Mouse (Mus musculus) heart, embryonic 14.5 days (tissue): ENCODE data around the gene Fkbp9. TPM values are rescaled to one million over a fixed set of nuclear protein-coding genes. Genes with fewer than 3 reads are reported as not detected.
"Not testable (repeated sequence)": the region's sequence is repeated elsewhere in the genome, so short reads cannot be mapped to it uniquely, and the experiment has no call there.

Experiments
- ATAC-seq: fragments of 200-750 bp; cut with Nextera tagmentation; 2 replicates; pipeline ENCODE4 v1.8.0; 2017; ENCODE audit warnings: low read depth, moderate TSS enrichment; ENCODE audit not compliant: insufficient number of reproducible peaks, insufficient read depth, low FRiP score
- H3K27ac ChIP-seq, 2 experiments: fragments of 200-500 bp in 1 of 2; fragments of 300-500 bp in 1 of 2; sonication (generic) in 1 of 2; replicated peaks in 1 of 2; 2 replicates each; pipeline ENCODE4 v1.5.1; 2012 to 2014; ENCODE audit warnings: low read depth in 2 of 2, low read length in 2 of 2, control low read depth in 1 of 2, mild to moderate bottlenecking in 1 of 2, mixed read lengths in 1 of 2; ENCODE audit not compliant: control insufficient read depth in 1 of 2, insufficient read depth in 1 of 2
- H3K27me3 ChIP-seq: fragments of 300-500 bp; sonication (generic); 2 replicates; pipeline ENCODE4 v1.6.1; 2014; ENCODE audit warnings: mild to moderate bottlenecking, low read length, control low read depth; ENCODE audit not compliant: control insufficient read depth, insufficient read depth
- H3K36me3 ChIP-seq: fragments of 300-500 bp; sonication (generic); 2 replicates; pipeline ENCODE4 v1.6.1; 2014; ENCODE audit warnings: mild to moderate bottlenecking, control low read depth, low read length, mixed read lengths; ENCODE audit not compliant: control insufficient read depth, insufficient read depth
- H3K4me1 ChIP-seq, 2 experiments: fragments of 200-500 bp in 1 of 2; fragments of 300-500 bp in 1 of 2; sonication (generic) in 1 of 2; 2 replicates each; pipeline ENCODE4 v1.6.1; 2012 to 2014; ENCODE audit warnings: low read length in 2 of 2, control low read depth in 1 of 2, mixed read lengths in 1 of 2; ENCODE audit not compliant: control insufficient read depth in 2 of 2, insufficient read depth in 2 of 2
- H3K4me2 ChIP-seq: fragments of 300-500 bp; sonication (generic); 2 replicates; pipeline ENCODE4 v1.6.1; 2014; ENCODE audit warnings: mild to moderate bottlenecking, low read length
- H3K4me3 ChIP-seq, 2 experiments: fragments of 200-500 bp in 1 of 2; fragments of 300-500 bp in 1 of 2; sonication (generic) in 1 of 2; 2 replicates each; pipeline ENCODE4 v1.5.1; 2012 to 2014; ENCODE audit warnings: low read length in 2 of 2, mild to moderate bottlenecking in 2 of 2, control low read depth in 1 of 2, low read depth in 1 of 2, moderate library complexity in 1 of 2; ENCODE audit not compliant: control insufficient read depth in 1 of 2, insufficient read depth in 1 of 2
- H3K9ac ChIP-seq: fragments of 300-500 bp; sonication (generic); 2 replicates; pipeline ENCODE4 v1.6.1; 2014; ENCODE audit warnings: mild to moderate bottlenecking, low read length
- H3K9me3 ChIP-seq: fragments of 300-500 bp; sonication (generic); 2 replicates; pipeline ENCODE4 v1.6.1; 2016; ENCODE audit warnings: low read length, control low read depth; ENCODE audit not compliant: control insufficient read depth
- WGBS: fragments of 180-500 bp; shearing (Covaris S2); extraction: QIAGEN DNeasy Blood & Tissue Kit; methylation state at CpG from one replicate; pipeline ENCODE4 v1.1.7; 2014; 5-methylcytosine and 5-hydroxymethylcytosine counted together
- polyA plus RNA-seq: library from polyadenylated mRNA; unstranded; fragments of >200 nt; fragmentation: Nextera tagmentation; extraction: Ambion mirVana; gene quantifications from 2 replicates; pipeline ENCODE4 v1.2.1, GENCODE M21; 2014

Fkbp9 gene
- polyA plus RNA-seq, 1 experiment from 2014 or later: 147 TPM

DNA sequence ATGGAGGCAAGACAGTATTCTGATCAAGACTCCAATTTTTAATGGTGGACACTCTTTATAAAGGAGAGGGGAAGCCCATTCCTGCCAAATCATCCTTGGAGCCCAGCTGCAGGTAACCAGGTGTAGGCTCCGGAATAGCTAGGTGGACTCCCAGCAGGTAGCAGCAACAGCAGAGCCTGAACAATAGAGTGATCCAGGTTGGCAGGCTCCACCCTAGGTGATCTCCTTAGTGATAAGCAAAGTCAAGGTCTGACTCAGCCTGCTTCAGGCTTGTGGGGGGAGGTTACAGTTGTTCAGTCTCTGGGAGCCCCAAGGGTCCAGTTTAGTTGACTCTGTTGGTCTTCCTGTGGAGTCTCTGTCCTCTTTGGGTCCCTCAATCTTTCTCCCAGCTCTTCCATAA, 35.0 kb downstream of the Fkbp9 start:
- not testable (repeated sequence) for H3K9me3 ChIP-seq, H3K4me1 ChIP-seq, H3K27me3 ChIP-seq, H3K27ac ChIP-seq, H3K4me2 ChIP-seq, H3K9ac ChIP-seq, ATAC-seq, H3K4me3 ChIP-seq
- WGBS: 100% methylated on average over 1 of the region's 1 CpGs
- H3K36me3 ChIP-seq: peaks cover 30% of the 10 kb centered on the region

DNA sequence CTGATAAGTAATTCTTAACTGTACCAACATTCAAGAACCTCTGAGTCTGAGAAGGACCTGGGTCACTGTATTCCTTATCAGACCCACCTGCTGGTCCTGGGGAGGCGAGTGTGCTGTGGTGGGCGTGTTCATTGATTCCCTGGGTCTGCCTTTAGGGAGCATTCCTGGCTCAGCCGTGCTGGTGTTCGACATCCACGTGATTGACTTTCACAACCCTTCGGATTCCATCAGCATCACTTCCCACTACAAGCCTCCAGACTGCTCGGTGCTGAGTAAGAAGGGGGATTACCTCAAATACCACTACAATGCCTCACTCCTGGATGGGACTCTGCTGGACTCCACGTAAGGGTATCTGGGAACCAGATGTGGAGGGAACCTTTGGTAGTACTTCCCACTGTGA, 36.7 kb downstream of the Fkbp9 start:
- H3K27me3 ChIP-seq: no peaks in the 10 kb centered on the region
- H3K36me3 ChIP-seq: peaks cover 23% of the 10 kb centered on the region
- 56% methylated on average over 8 of the region's 8 CpGs for WGBS

GRCm38 (mm10) chr6:56870027-56870426, 38.2 kb downstream of the Fkbp9 start:
- no peaks in the 10 kb centered on the region for H3K27me3 ChIP-seq
- H3K4me3 ChIP-seq: no peak overlapping the region
- H3K9me3 ChIP-seq: no peaks in the 10 kb centered on the region
- no peak overlapping the region for H3K4me2 ChIP-seq
- 27% methylated on average over 2 of the region's 2 CpGs for WGBS
- H3K4me1 ChIP-seq: peaks cover 0 to 8% of the 10 kb centered on the region in 2 experiments; a peak in 2 of 4 replicates
- no peak for ATAC-seq
- peaks cover 30% of the 10 kb centered on the region for H3K36me3 ChIP-seq
- no peak overlapping the region for H3K9ac ChIP-seq
- 0 out of 4 replicates have a peak overlapping the region, but pooled peaks of 1 of the 2 experiments have one; percentile 14 for H3K27ac ChIP-seq

More for the DNA sequence above, 36.7 kb downstream of the Fkbp9 start:
- Histone ChIP-seq H3K4me2 (no peak overlapping the region), H3K4me3 (no peak overlapping the region), H3K4me1 (peaks cover 0 to 8% of the 10 kb centered on the region in 2 experiments; a peak in 2 of 4 replicates), H3K9me3 (no peaks in the 10 kb centered on the region), H3K9ac (no peak overlapping the region), H3K27ac (no peak overlapping the region)
- ATAC-seq: no peak

DNA sequence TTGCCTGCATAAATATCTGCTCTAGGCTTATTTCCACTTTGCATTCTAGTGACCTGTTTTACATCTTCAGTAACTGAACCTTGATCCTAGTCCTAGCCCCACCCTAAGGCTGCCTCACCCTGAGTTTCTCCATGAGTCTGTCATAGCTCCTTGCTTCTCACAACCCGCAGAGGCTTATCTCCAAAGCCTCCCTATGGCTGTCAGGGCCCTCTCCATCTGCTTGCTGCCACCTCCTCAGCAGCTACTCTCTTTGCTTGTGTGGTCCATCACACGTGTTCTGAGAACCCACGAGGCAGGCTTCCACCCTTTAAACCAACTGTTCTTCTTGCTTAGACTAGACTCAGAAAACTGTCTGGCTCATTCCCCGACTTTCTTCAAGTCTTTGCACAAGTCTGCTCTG, 45.0 kb downstream of the Fkbp9 start:
- Histone ChIP-seq H3K9ac (no peak overlapping the region), H3K36me3 (peaks cover 57% of the 10 kb centered on the region), H3K27ac (no peak overlapping the region), H3K27me3 (no peaks in the 10 kb centered on the region), H3K4me1 (peaks cover 12 to 20% of the 10 kb centered on the region in 2 experiments), H3K4me3 (no peak overlapping the region), H3K4me2 (no peak overlapping the region), H3K9me3 (no peaks in the 10 kb centered on the region)
- 45% methylated on average over 4 of the region's 4 CpGs for WGBS
- no peak for ATAC-seq

DNA sequence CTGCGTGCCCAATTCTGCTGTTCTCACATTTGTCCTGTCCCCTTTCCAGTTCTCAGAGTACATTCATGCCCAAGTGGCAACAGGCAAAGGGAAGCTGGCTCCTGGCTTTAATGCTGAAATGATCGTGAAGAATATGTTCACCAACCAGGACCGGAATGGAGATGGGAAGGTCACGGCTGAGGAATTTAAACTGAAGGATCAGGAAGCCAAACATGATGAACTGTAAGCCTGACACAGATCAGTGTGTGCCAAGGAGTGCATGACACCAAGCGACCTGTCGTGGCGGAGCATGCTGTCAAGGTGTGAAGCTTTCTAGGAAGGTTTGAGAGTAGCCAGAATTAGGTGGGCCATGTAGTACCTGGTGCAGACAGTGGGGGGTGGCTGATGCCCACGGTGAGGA, 46.1 kb downstream of the Fkbp9 start:
- no peaks in the 10 kb centered on the region for H3K9me3 ChIP-seq
- H3K27me3 ChIP-seq: no peaks in the 10 kb centered on the region
- WGBS: 86% methylated on average over 8 of the region's 8 CpGs
- H3K4me2 ChIP-seq: no peak overlapping the region
- H3K9ac ChIP-seq: no peak overlapping the region
- ATAC-seq: no peak
- H3K4me3 ChIP-seq: no peak overlapping the region
- peaks cover 12 to 20% of the 10 kb centered on the region in 2 experiments for H3K4me1 ChIP-seq
- H3K27ac ChIP-seq: peak overlapping the region; percentile 16 to 67; a peak in 1 of 4 replicates
- peaks cover 67% of the 10 kb centered on the region for H3K36me3 ChIP-seq

GRCm38 (mm10) chr6:56879352-56879955, 47.6 kb downstream of the Fkbp9 start:
- Histone ChIP-seq H3K27me3 (no peaks in the 10 kb centered on the region), H3K36me3 (peaks cover 69% of the 10 kb centered on the region), H3K4me1 (peaks cover 12 to 20% of the 10 kb centered on the region in 2 experiments), H3K9me3 (no peaks in the 10 kb centered on the region), H3K9ac (0 out of 2 replicates have a peak overlapping the region, but pooled peaks have one; percentile 25), H3K4me2 (0 out of 2 replicates have a peak overlapping the region, but pooled peaks have one; percentile 8), H3K4me3 (no peak overlapping the region), H3K27ac (peak overlapping the region; percentile 4 to 67; a peak in 3 of 4 replicates)
- whole genome bisulfite sequencing: 0% methylated on average over 1 of the region's 1 CpGs
- peak; percentile 76 for ATAC-seq

- no peaks in the 10 kb centered on the region for H3K27me3 ChIP-seq
- peaks cover 77% of the 10 kb centered on the region for H3K36me3 ChIP-seq
- H3K9ac ChIP-seq: no peak overlapping the region
- H3K4me3 ChIP-seq: no peak overlapping the region
- H3K9me3 ChIP-seq: no peaks in the 10 kb centered on the region
- ATAC-seq: no peak
- WGBS: 91% methylated on average over 6 of the region's 6 CpGs
- no peak overlapping the region for H3K27ac ChIP-seq
- no peak overlapping the region for H3K4me2 ChIP-seq
- no peaks in the 10 kb centered on the region for H3K4me1 ChIP-seq
Measured at GRCm38 (mm10) chr6:56888561-56888960, 56.7 kb downstream of the Fkbp9 start.

DNA sequence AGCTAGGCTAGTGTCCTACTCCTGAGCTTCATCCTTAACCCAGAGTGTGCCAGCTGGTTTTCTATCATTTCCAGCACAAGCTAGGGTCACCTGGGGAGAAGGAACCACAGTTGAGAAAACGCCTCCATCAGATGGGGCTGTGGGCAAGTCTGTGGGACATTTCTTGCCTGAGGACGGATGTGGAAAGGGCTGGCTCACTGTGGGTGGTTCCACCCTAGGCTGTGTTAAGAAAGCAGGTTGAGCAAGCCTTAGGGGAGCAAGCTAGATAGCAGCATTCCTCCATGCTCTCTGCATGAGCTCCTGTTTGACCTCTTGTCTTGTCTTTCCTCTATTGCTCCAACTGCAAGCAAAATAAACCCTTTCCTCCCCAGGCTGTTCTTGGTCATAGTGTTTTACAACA, 58.9 kb downstream of the Fkbp9 start:
- Histone ChIP-seq H3K27me3 (no peaks in the 10 kb centered on the region), H3K9ac (no peak overlapping the region), H3K4me2 (no peak overlapping the region), H3K4me3 (no peak overlapping the region), H3K36me3 (peaks cover 58% of the 10 kb centered on the region), H3K4me1 (no peaks in the 10 kb centered on the region), H3K27ac (no peak overlapping the region), H3K9me3 (no peaks in the 10 kb centered on the region)
- ATAC-seq: no peak
- 83% methylated on average over 2 of the region's 2 CpGs for WGBS
